Mouse (Mus musculus) heart, embryonic 14.5 days (tissue): ENCODE measurements around the gene Gm49378. TPM values are rescaled to one million over a fixed set of nuclear protein-coding genes. Genes with fewer than 3 reads are reported as not detected.
A peak's percentile ranks its signal among the peaks of the same experiment; 100 is the strongest.

ENCODE experiments used
- ATAC-seq: fragments of 200-750 bp; cut with Nextera tagmentation; 2 replicates; pipeline ENCODE4 v1.8.0; 2017; ENCODE audit warnings: low read depth, moderate TSS enrichment; ENCODE audit not compliant: insufficient number of reproducible peaks, insufficient read depth, low FRiP score
- H3K27ac ChIP-seq, 2 experiments: fragments of 200-500 bp in 1 of 2; fragments of 300-500 bp in 1 of 2; sonication (generic) in 1 of 2; replicated peaks in 1 of 2; 2 replicates each; pipeline ENCODE4 v1.5.1; 2012 to 2014; ENCODE audit warnings: low read depth in 2 of 2, low read length in 2 of 2, control low read depth in 1 of 2, mild to moderate bottlenecking in 1 of 2, mixed read lengths in 1 of 2; ENCODE audit not compliant: control insufficient read depth in 1 of 2, insufficient read depth in 1 of 2
- H3K27me3 ChIP-seq: fragments of 300-500 bp; sonication (generic); 2 replicates; pipeline ENCODE4 v1.6.1; 2014; ENCODE audit warnings: mild to moderate bottlenecking, low read length, control low read depth; ENCODE audit not compliant: control insufficient read depth, insufficient read depth
- H3K36me3 ChIP-seq: fragments of 300-500 bp; sonication (generic); 2 replicates; pipeline ENCODE4 v1.6.1; 2014; ENCODE audit warnings: mild to moderate bottlenecking, control low read depth, low read length, mixed read lengths; ENCODE audit not compliant: control insufficient read depth, insufficient read depth
- H3K4me1 ChIP-seq, 2 experiments: fragments of 200-500 bp in 1 of 2; fragments of 300-500 bp in 1 of 2; sonication (generic) in 1 of 2; 2 replicates each; pipeline ENCODE4 v1.6.1; 2012 to 2014; ENCODE audit warnings: low read length in 2 of 2, control low read depth in 1 of 2, mixed read lengths in 1 of 2; ENCODE audit not compliant: control insufficient read depth in 2 of 2, insufficient read depth in 2 of 2
- H3K4me2 ChIP-seq: fragments of 300-500 bp; sonication (generic); 2 replicates; pipeline ENCODE4 v1.6.1; 2014; ENCODE audit warnings: mild to moderate bottlenecking, low read length
- H3K4me3 ChIP-seq, 2 experiments: fragments of 200-500 bp in 1 of 2; fragments of 300-500 bp in 1 of 2; sonication (generic) in 1 of 2; 2 replicates each; pipeline ENCODE4 v1.5.1; 2012 to 2014; ENCODE audit warnings: low read length in 2 of 2, mild to moderate bottlenecking in 2 of 2, control low read depth in 1 of 2, low read depth in 1 of 2, moderate library complexity in 1 of 2; ENCODE audit not compliant: control insufficient read depth in 1 of 2, insufficient read depth in 1 of 2
- H3K9ac ChIP-seq: fragments of 300-500 bp; sonication (generic); 2 replicates; pipeline ENCODE4 v1.6.1; 2014; ENCODE audit warnings: mild to moderate bottlenecking, low read length
- H3K9me3 ChIP-seq: fragments of 300-500 bp; sonication (generic); 2 replicates; pipeline ENCODE4 v1.6.1; 2016; ENCODE audit warnings: low read length, control low read depth; ENCODE audit not compliant: control insufficient read depth
- WGBS: fragments of 180-500 bp; shearing (Covaris S2); extraction: QIAGEN DNeasy Blood & Tissue Kit; methylation state at CpG from one replicate; pipeline ENCODE4 v1.1.7; 2014; 5-methylcytosine and 5-hydroxymethylcytosine counted together
- polyA plus RNA-seq: library from polyadenylated mRNA; unstranded; fragments of >200 nt; fragmentation: Nextera tagmentation; extraction: Ambion mirVana; gene quantifications from 2 replicates; pipeline ENCODE4 v1.2.1, GENCODE M21; 2014

Gene Gm49378
- polyA plus RNA-seq, 1 experiment from 2014 or later, result 2.5 TPM

- Histone ChIP-seq H3K27ac (peak overlapping the region; percentile 0 to 77; a peak in 2 of 4 replicates), H3K4me2 (peak overlapping the region; percentile 88), H3K9ac (peak overlapping the region; percentile 79), H3K36me3 (peaks cover 41% of the 10 kb centered on the region), H3K27me3 (no peaks in the 10 kb centered on the region), H3K4me3 (peak overlapping the region in 1 of 2 experiments; percentile 63; a peak in 2 of 4 replicates), H3K4me1 (peaks cover 5 to 19% of the 10 kb centered on the region in 2 experiments), H3K9me3 (no peaks in the 10 kb centered on the region)
- 49% methylated on average over 6 of the region's 6 CpGs for WGBS
- ATAC-seq, result no peak
These were observed 52.1 kb downstream of the Gm49378 start for GRCm38 (mm10) chr14:55585566-55585960.

- Histone ChIP-seq H3K9ac (peak within 1 kb of the TSS; percentile 79), H3K4me2 (peak within 1 kb of the TSS; percentile 88), H3K9me3 (no peaks in the 10 kb centered on the region), H3K27me3 (no peaks in the 10 kb centered on the region), H3K27ac (peak within 1 kb of the TSS; percentile 56 to 77), H3K4me1 (peaks cover 5 to 14% of the 10 kb centered on the region in 2 experiments), H3K4me3 (peak within 1 kb of the TSS; percentile 63), H3K36me3 (peaks cover 47% of the 10 kb centered on the region)
- 3% methylated on average over 43 of the region's 43 CpGs for WGBS
- ATAC-seq, result peak; percentile 78
These were observed 52.8 kb downstream of the Gm49378 start, which contains the start of gene Emc9 for GRCm38 (mm10) chr14:55584702-55585565. TSS of gene Emc9 (minus strand) at chr14:55585302.

GRCm38 (mm10) chr14:55584303-55584701, 53.4 kb downstream of the Gm49378 start:
- H3K4me3 ChIP-seq, result peak overlapping the region; percentile 63
- no peaks in the 10 kb centered on the region for H3K9me3 ChIP-seq
- H3K27ac ChIP-seq, result peak overlapping the region in 1 of 2 experiments; percentile 77; a peak in 2 of 4 replicates
- ATAC-seq, result no peak
- H3K4me1 ChIP-seq, result peaks cover 3 to 17% of the 10 kb centered on the region in 2 experiments; a peak in 3 of 4 replicates
- H3K4me2 ChIP-seq, result peak overlapping the region; percentile 88
- H3K27me3 ChIP-seq, result no peaks in the 10 kb centered on the region
- peak overlapping the region; percentile 79 for H3K9ac ChIP-seq
- WGBS, result 37% methylated on average over 5 of the region's 5 CpGs
- H3K36me3 ChIP-seq, result peaks cover 49% of the 10 kb centered on the region

GRCm38 (mm10) chr14:55581981-55582681, 55.6 kb downstream of the Gm49378 start:
- 74% methylated on average over 9 of the region's 9 CpGs for WGBS
- H3K36me3 ChIP-seq, result peaks cover 28% of the 10 kb centered on the region
- no peak overlapping the region for H3K4me2 ChIP-seq
- no peaks in the 10 kb centered on the region for H3K27me3 ChIP-seq
- H3K4me1 ChIP-seq, result peaks cover 3 to 28% of the 10 kb centered on the region in 2 experiments; a peak in 3 of 4 replicates
- ATAC-seq, result no peak
- no peaks in the 10 kb centered on the region for H3K9me3 ChIP-seq
- H3K9ac ChIP-seq, result no peak overlapping the region
- no peak overlapping the region for H3K27ac ChIP-seq
- no peak overlapping the region for H3K4me3 ChIP-seq

- Histone ChIP-seq H3K9me3 (no peaks in the 10 kb centered on the region), H3K27me3 (no peaks in the 10 kb centered on the region), H3K9ac (no peak overlapping the region), H3K36me3 (peaks cover 26% of the 10 kb centered on the region), H3K4me2 (no peak overlapping the region), H3K4me3 (no peak overlapping the region), H3K27ac (no peak overlapping the region), H3K4me1 (peaks cover 12 to 36% of the 10 kb centered on the region in 2 experiments; a peak in 3 of 4 replicates)
- ATAC-seq, result no peak
- WGBS, result 93% methylated on average over 16 of the region's 16 CpGs
These were observed 57.0 kb downstream of the Gm49378 start for GRCm38 (mm10) chr14:55580731-55581130.

GRCm38 (mm10) chr14:55579511-55580496, 57.9 kb downstream of the Gm49378 start:
- H3K9me3 ChIP-seq, result no peaks in the 10 kb centered on the region
- no peak overlapping the region for H3K4me3 ChIP-seq
- no peak for ATAC-seq
- 85% methylated on average over 23 of the region's 23 CpGs for WGBS
- H3K9ac ChIP-seq, result no peak overlapping the region
- H3K4me1 ChIP-seq, result peaks cover 12 to 36% of the 10 kb centered on the region in 2 experiments; a peak in 3 of 4 replicates
- no peak overlapping the region for H3K4me2 ChIP-seq
- no peaks in the 10 kb centered on the region for H3K27me3 ChIP-seq
- no peak overlapping the region for H3K27ac ChIP-seq
- H3K36me3 ChIP-seq, result peaks cover 26% of the 10 kb centered on the region
